Mouse (Mus musculus): ENCODE measurements around the gene Gbp9.
A peak's percentile ranks its signal among the peaks of the same experiment; 100 is the strongest.
"Not testable (repeated sequence)": the region's sequence is repeated elsewhere in the genome, so short reads cannot be mapped to it uniquely, and the experiment has no call there.

Gbp9 gene

GRCm38 (mm10) chr5:105139409-105140088 lies at the start of gene Gbp9, which contains the start of the genes Gbp8 and Gbp4:
Gbp9 (minus strand) TSS chr5:105139539.
Gbp8 (minus strand) TSS chr5:105139540.
Gbp4 (minus strand) TSS chr5:105139586.
- not testable (repeated sequence) for DNase-seq

GRCm38 (mm10) chr5:105181446-105181845 lies 42.1 kb upstream of the Gbp9 start:
- DNase-seq: no peak

GRCm38 (mm10) chr5:105156582-105156981 lies 17.2 kb upstream of the Gbp9 start:
- DNase-seq: no peak

GRCm38 (mm10) chr5:105154049-105154448 lies 14.7 kb upstream of the Gbp9 start:
- DNase-seq: no peak

- DNase-seq: not testable (repeated sequence)
Observed at GRCm38 (mm10) chr5:105148062-105148461, 8.7 kb upstream of the Gbp9 start.

GRCm38 (mm10) chr5:105146447-105146846 lies 7.1 kb upstream of the Gbp9 start:
- no peak for DNase-seq

GRCm38 (mm10) chr5:105145731-105146130 lies 6.4 kb upstream of the Gbp9 start:
- DNase-seq: not testable (repeated sequence)

- DNase-seq: not testable (repeated sequence)
Observed at GRCm38 (mm10) chr5:105140089-105140810, 911 bp upstream of the Gbp9 start.

- no peak for DNase-seq
Observed at GRCm38 (mm10) chr5:105138906-105139305, 433 bp downstream of the Gbp9 start.

- DNase-seq: not testable (repeated sequence)
Observed at GRCm38 (mm10) chr5:105136706-105137304, 2.5 kb downstream of the Gbp9 start.

- peak; percentile 15 to 36 for DNase-seq
Observed at GRCm38 (mm10) chr5:105121731-105122130, 17.6 kb downstream of the Gbp9 start.

GRCm38 (mm10) chr5:105115740-105116139 lies 23.6 kb downstream of the Gbp9 start:
- no peak for DNase-seq

- no peak for DNase-seq
Observed at GRCm38 (mm10) chr5:105114696-105115095, 24.6 kb downstream of the Gbp9 start.

- DNase-seq: no peak
Observed at GRCm38 (mm10) chr5:105113656-105114055, 25.7 kb downstream of the Gbp9 start.

GRCm38 (mm10) chr5:105110271-105110852 lies 29.0 kb downstream of the Gbp9 start:
- peak; percentile 1 to 7 for DNase-seq

- DNase-seq: not testable (repeated sequence)
Observed at GRCm38 (mm10) chr5:105109775-105110174, 29.6 kb downstream of the Gbp9 start.

- DNase-seq: not testable (repeated sequence)
Observed at GRCm38 (mm10) chr5:105105689-105106088, 33.6 kb downstream of the Gbp9 start.

- DNase-seq: no peak
Observed at GRCm38 (mm10) chr5:105081900-105082299, 57.4 kb downstream of the Gbp9 start.

GRCm38 (mm10) chr5:105068356-105068755 lies 71.0 kb downstream of the Gbp9 start:
- DNase-seq: not testable (repeated sequence)

GRCm38 (mm10) chr5:105064443-105064842 lies 74.9 kb downstream of the Gbp9 start:
- DNase-seq: not testable (repeated sequence)

GRCm38 (mm10) chr5:105063321-105063720 lies 76.0 kb downstream of the Gbp9 start:
- DNase-seq: no peak

- not testable (repeated sequence) for DNase-seq
Observed at GRCm38 (mm10) chr5:105062403-105062802, 76.9 kb downstream of the Gbp9 start.

GRCm38 (mm10) chr5:105060224-105060623 lies 79.1 kb downstream of the Gbp9 start:
- no peak for DNase-seq
